Mouse (Mus musculus) gastrocnemius, adult 18-20 months (tissue): ENCODE data around the gene Hsd17b11. TPM values are rescaled to one million over a fixed set of nuclear protein-coding genes. Genes with fewer than 3 reads are reported as not detected.

ENCODE experiments used
- DNase-seq: peaks from one replicate; pipeline ENCODE4 v3.0.0; 2021; ENCODE audit warnings: low spot score
- long read RNA-seq, 2 experiments: library from polyadenylated mRNA; stranded (forward); transcript quantifications; one replicate each; pipeline ENCODE4 v2.0.0; 2021
- total RNA-seq, 2 experiments: library from RNA; stranded (reverse); gene quantifications; 2 replicates each; pipeline ENCODE4 v1.2.3; 2021

Hsd17b11 gene
- total RNA-seq = 1 to 10 TPM; 7.5 to 9.4 TPM
- long read RNA-seq, experiment 1, partial matches to known transcripts = 1 of 1 reads
- long read RNA-seq, experiment 1, other reads (novel, unspliced or antisense) = 0 of 1 reads
- long read RNA-seq, experiment 2 = 0 reads

DNA sequence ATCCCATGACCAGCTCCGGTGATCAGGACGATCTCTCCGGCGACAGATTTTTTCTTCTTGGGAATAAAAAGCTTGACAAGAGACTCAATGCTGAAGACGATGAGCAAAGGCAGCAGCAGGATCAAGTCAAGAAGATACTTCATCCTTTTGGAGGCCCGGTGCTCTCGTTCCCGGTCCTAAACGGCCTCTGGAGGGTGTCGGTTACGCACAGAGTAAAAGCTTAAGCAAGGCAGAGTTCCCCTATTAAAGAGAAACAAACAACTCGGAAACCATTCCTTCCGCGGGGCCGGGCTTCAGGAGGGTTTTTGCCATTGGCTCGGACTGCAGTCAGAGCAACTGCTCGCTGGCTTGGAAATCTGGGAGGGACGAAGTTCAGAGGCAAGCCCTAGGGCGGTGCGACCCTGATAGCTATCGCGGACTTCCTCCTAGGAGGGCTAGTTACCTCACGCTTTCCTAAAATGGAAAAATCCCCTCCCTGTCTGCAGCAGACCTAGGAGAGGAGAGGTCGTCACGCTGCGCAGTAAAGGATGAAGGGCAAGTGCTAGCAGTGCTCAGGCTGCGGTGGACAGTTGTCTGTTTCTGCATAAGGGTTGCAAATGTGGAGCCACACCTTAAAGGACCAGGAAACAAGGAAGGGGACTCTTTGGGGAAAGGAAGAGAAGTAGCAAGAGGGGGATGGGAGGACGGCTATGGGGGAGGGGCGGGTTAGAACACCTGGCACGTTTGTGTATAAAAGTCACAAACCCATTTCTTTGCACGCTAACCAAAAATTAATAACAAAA is at the start of gene Hsd17b11:
Gene Hsd17b11 (minus strand): TSS at position 323 of the 782 bp plus-strand sequence.
- DNase-seq = peak; percentile 87

DNA sequence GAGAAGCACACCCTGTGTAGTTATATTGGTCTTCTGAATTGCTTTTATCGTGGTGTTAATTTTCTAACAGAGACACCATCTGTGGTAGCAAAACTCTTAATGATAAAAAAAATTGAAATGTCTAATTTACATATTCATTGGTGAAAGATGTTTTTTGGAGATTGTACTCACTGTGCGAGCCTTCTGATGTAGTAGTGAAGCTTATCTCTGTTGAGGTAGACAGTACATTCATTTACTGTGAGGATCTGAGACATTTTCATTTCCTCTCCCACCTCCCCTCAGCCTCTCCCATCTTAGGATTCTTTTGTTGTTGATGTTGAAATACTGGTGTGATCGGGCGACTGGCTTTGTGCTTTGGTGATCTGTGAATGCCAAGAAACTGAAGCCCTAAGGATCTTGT is 49.3 kb upstream of the Hsd17b11 start:
- DNase-seq = no peak

DNA sequence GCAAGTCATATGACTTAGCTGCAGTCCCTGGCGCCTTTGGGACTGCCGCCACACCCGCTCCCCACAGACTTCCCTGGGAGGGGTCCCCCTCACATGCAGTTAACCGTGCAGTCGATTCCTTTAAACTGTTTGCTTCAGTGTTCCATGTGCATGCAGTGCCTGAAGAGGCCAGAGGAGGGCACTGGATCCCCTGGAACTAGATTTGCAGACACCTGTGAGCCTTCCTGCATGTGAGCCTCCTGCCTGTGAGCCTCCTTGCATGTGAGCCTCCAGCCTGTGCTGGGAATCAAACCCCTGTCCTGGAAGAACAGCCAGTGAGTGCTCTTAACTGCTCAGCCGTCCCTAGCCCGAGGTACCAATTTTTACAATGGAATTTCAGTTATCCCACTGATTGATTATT is 47.0 kb upstream of the Hsd17b11 start:
- no peak for DNase-seq

DNA sequence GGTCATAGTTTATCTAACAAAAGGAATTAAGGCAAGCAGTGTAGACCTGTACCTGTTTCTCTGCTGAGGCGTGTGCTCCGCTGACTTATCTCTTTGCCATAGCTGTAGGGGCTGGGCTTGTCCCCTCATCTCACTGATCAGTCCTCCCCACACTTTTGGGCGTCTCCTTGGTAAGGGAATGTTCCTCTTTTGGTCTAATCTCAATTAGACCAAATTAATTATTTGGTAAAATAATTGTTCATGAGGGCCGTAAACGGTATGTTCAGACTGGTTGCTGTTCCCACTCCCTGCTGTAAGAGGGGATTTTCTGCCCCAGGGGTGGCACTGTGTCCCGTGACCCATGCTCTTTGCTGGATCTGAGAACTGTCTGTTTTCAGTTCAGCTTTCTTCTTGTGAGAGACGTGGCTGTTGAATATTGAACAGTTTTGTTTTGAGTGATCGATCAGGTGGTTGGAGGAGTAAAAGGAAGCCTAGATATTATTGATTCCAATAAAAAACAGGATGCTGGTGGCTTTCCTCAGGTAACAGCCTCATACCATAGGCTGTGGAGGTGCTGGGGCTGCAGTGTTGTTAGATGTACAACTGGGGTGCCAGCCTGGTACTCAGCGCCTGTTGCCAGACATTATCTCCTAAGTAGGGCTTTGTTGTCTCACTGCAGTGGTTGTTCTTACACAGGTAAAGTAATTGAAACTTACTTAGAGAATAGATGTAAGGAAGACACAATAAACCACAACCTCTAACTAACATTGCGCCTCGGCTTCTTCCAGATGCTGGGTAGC is 41.2 kb upstream of the Hsd17b11 start:
- DNase-seq = no peak

DNA sequence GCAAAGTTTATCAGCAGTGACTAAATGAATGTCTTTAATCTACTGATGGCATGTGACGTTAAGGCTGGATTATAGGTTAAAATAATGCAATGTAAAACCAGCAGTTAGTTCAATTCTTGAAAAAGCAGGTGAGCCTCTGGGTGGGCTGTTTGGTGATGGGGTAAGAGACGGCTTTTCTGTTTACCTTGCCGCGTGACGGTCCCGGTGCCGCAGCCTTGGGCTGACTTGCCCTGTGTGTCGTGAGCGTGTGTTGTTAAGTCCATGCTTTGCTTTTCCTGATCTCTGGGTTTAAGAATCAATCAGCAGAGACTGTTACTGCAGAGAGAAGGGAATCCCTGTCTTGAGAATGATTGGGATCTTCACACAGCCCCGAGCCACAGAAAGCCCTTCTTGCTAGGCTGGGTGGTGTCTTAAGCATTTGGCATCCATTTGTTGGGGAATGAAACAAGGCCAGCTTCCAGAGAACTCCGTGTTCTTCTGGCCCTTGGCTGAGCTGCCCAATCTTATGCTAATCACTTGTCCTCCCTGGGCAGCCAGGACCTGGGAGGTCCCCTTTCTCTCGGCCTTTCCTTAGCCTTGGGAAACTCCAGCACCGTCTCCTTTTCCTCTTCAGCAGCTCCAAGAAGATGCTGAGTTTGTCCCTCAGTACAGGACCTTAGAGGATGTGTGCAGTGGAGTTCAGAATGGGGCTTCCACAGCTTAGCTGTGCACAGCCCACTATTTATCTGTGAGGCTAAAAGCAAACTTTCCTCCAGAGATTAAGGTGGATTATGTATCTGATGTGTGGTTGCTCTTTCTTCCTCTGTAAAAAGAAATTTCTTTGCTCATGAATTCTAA is 40.4 kb upstream of the Hsd17b11 start:
- DNase-seq = peak; percentile 66

DNA sequence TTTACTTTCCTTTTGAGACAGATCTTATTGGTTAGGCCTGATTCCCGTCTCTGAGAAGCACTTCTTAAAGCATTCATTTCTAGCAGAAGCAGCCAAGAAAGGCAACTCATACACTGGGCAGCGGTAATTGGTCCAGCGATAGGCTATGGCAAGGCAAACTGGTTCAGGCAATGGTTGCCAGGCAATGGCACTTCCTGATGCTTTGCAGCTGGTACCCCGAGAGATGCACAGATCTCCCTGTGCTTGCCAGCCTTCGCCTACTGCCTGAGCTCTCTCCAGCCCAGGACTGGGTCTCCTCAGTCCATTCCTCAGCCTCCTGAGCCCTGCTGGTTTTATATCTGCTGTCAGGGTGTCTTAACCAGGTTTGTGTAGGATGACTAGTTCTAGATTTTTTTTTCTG is 38.7 kb upstream of the Hsd17b11 start:
- DNase-seq = no peak

DNA sequence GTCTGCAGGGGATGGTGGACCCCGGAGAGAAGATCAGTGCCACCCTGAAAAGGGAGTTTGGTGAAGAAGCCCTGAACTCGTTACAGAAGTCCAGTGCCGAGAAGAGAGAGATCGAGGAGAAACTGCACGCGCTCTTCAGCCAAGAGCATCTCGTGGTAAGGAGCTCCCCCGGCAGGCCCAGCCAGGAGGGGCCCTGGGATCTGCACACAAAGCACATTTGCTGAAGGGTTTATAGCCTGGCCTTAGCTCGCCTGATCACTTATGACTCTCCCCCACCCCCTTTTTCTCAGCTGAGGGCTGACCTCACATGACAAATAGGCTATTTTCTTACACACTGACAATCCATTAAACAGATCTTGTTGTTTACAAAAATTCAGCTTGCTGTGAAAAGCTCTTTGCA is 37.9 kb upstream of the Hsd17b11 start:
- DNase-seq = no peak

DNA sequence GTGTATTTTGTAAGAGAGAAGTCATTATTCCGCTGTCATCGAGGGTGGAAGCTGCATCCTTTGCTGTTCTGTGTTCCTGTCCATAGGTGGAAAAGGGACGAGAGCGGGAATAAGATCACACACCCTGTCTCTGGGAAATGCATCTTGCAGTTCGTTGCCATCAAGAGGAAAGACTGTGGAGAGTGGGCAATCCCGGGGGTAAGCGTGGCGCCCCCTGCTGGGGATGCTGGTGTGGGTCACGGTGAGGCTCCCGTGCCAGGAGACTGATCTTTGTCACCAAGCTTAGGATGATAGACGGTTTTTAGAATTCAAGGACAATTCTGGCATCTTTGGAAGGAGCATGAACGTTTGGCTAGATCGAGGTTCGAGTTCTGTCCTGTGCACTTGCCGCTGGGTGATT is 36.3 kb upstream of the Hsd17b11 start:
- peak; percentile 51 for DNase-seq

DNA sequence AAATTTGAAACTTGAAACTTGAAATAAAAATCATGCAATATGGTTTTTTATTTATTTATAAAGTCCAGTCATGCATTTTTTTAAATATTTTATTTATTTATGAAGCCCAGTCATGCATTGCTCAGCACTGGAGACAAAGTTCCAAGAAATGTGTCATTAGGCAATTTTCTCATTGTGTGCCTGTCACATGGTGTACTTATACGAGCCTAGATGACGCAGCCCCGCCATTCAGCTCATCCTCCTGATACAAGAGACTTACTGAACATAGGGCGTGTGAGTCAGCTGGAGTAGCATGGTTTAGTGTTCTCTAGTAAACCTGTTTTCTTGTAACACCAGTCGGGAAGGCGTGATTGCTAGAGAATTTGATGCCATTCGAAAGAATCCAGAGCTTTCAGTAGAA is 34.6 kb upstream of the Hsd17b11 start:
- no peak for DNase-seq

DNA sequence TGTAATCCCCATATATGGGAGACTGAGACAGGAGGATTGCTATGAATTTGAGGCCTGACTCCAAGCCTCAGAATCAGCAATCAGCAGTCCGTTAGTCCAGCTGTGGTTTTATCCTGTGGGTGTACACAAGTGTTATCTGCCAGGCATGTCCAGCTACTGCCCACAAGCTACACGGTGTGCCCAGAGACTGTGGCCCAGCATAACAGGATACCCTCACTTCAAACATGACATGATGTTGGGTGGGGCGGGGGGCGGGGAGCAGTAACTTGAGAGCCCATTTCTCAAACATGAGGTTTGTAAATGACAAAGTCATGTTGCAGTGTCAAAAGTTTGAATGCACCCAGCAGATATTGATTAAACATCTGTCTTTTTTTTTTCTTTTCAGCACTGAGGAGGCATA is 34.1 kb upstream of the Hsd17b11 start:
- no peak for DNase-seq

DNA sequence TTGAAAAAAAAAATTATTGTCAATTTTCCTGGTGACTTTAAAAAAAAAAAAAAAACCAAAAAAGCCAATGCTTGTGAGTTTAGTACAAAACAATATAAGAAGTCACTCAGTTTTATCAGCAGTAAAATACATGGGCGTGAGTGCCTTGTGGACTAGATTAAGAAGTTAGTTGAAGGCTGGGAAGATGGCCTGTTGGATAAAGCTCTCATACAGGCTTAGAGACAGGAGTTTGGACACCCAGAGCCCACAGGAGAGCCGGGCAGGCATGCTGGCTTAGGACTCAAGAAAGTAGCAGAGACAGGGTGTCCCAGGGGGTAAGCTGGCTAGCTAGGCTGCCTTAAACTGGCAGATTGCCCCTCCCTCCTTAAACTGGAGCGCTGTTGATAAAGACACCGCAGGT is 33.2 kb upstream of the Hsd17b11 start:
- no peak for DNase-seq

DNA sequence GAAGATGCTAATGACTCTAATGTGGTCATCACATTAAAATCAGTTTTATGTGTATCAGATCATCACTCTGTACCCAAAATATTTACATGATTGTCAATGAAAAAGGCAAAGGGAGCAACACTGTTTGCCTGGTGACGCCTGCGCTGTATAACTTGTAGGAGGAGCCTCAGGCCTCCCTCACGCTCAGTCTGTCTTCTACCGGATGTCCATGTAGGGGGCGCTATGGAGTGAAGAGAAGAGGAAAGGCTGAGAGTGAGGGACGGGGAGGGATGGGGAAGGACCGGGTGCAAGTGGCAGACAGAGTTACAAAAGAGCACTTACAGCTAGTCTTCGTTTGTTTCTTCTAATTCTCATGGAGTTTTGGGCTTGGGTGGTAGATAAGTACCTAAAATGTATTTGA is 31.2 kb upstream of the Hsd17b11 start:
- DNase-seq = no peak

DNA sequence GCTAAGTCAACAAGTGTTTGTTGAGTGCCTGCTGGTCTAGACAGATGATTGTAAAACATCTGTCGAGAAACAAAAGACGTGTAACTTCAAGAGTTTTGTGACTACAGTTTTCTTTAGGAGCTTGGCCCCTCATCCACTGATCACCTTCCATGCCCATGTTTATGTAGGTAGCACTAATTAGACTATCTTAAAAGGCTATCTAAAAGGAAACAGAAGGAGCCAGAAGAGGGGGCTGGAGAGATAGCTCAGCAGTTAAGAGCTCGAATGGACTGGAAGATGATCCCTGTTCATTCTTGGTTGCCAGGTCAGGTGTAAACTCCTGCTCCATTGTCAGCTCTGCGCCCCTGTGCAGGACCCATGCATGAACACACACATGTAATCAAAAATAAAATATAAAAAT is 26.4 kb upstream of the Hsd17b11 start:
- no peak for DNase-seq

DNA sequence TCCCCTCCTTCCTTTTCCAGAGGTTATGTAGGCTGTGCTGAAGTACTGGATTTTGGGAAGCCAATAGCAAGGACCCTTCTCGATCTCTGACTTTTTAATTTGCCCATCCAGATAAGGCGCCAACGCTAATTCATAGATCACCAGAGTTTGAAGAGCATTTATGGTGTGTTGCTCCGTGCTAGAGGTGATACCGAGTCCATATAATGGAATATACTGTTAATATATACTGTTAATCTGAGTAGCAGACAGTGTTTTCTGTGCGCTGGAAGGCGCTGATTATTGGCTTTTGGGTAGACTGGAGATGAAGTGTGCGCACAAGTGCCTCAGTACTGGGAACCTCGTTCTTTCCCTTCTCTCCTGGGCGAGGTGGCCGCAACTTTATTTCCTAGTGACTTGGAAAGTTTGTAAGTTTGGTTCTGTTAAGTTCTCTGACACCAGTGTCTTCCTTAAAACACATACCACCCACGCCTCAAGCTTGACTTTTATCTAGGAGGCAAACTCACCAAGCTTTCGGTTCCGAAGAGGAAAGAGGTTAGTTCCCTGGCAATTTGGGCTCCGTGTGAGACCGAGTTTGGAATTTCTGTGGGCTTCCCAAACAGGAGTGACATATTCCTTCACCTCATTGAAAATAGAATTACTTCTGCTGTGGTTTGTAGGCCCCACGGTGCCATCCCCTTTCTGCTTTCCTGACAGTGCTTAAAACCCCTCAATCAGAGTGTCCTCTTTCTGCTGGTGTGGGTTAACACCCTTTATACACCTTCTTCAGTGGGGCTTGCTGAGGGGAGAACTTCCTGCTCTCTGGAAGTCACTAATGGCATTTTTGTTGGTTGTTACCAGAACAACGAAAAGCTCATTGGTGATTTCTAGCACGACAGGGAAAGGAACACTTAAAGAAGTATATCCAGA is 25.7 kb upstream of the Hsd17b11 start:
- no peak for DNase-seq

DNA sequence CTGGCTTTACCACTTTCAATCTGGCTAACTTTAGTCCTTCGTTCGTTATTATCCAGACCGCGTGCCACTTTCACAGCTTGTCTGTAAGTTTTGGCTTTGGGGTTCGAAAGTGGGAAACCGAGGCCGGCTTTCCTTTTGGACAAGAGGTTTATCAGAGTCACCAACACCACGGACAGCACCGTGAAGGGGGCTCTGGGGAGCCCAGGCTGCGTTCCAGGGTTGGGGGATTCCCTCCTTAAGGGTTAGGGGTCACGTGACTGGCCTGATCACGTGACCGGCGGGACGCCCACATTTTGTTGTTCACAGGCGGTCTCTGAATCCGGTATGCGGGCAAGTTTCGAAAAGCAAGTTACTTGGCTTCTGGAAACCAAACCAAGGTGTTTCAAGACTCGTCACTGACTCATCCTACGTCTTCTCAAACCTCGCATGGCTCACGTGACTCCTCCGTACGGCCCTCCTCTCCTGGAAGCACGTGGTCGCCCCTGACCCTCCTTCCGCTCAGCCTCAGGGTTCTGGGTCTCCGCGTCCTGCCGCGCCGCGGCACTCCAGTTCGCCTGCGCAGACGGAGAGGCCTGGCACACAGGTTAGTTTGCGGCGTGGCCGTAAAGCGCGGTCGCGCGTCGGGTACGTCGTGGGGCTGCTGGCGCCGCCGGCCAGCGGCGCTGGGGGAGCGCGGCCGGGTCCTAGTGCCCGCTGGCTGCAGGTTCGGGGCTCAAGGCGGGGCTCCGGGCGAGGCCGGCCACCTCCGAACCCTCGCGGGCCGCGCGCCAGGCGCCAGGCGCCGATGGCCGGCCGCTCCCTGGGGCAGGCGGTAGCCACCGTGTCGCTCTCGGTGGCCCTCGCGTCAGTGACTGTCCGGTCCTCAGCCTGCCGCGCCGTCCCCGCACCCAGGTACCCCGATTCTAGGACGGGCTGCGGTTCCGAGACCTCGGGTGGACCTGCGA is 24.8 kb upstream of the Hsd17b11 start, which contains the start of gene Nudt9:
Gene Nudt9 (plus strand): TSS at position 51 of the 944 bp plus-strand sequence.
- DNase-seq = peak; percentile 98

DNA sequence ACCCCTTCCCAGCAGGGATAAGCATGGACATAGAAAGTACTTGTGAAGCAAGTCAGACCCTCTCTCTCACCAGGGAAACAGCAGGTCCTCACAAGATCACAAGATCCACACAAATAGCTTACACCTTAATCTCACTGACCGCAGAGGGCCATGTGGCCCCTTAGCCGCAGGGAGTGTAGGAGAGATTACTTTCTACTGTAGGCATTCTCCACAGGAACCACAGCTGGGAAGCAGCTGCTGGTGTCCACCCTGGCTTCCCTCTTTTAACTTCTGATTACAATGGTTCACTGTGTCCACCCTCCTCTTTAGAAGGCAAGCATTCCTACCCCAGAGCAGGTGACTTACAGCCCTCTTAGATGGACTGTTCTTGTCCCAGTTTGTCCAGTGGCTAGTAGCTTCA is 22.0 kb upstream of the Hsd17b11 start:
- no peak for DNase-seq

DNA sequence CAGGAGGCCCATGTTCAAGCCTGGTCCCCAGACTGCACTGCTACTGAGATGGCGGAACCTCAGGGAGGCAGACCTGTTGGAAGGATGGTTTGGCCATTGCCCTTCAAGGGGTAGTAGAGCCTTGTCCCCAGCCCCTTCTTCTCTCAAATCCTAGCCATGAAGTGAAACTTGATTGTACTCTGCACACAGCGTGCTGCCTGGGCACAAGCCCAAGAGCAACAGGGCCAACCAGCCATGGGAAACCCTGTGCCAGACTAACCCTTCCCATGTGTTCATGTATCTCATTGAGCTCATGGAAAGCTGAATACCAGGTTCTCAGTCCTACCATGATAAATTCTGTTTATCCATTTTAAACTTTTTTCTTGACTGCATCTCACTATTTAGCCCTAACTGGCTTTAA is 21.2 kb upstream of the Hsd17b11 start:
- no peak for DNase-seq

DNA sequence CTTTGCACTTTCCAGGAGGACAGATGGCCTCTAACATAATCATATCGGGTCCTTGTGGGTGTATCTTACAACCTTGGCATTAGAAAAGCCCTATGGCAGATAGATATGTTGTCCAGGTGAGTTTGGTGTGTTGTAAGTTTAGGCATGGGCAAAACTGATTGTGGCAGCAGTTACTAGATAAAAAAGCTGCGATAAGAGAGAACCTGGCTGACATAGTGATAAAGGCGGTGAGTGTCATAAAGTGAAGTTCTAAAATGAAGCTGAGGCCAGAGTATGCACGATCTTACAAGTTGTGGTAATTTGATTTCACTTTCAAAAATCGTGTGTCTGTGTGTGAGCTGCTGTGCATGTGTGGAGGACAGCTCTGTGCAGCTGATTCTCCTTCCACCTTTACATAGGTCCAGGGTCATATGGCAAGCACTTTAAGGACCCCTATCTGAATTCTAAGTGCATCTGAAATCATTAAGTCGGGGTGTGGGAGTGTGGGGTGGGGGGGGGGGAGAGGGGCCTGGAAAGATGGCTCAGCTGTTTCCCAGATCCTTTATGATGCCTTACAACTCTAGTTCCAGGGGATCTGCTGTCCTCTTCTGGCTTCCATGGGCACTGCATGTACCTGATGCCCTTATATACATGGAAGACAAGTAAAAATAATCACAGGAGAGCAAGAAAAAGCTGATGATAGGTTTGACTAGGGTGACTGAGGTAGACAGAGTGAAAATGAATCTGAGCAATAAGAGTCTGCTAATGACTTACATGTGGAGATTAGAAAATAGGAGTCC is 17.6 kb upstream of the Hsd17b11 start:
- no peak for DNase-seq

DNA sequence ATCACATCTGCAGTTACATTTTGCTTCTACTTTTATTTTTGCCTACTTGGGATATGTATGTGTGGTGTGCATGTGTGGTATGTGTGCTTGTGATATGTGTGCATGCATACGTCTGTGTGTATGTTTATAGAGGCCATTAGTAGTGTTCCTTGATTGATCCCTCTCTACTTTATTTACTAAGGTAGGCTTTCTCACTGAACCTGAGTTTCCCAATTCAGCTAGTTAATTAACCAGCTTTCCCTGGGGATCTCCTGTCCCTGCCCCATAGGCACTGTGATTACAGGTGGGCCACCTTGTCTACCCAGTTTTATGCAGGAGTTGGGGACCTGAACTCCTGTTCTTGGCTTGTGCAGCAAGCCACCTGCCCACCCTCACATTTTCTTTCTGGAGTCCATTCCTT is 15.0 kb upstream of the Hsd17b11 start:
- DNase-seq = no peak
